Mouse (Mus musculus) lung, embryonic 14.5 days (tissue): ENCODE measurements at regions not wholly inside any gene's neighbourhood (a gene's known extent, or its start where the extent isn't known, plus 50 kb on each side); places are given as distances from the start of the nearest gene placed in this dataset.

ENCODE experiments used
- ATAC-seq: fragments of 200-750 bp; cut with Nextera tagmentation; 2 replicates; pipeline ENCODE4 v1.8.0; 2017; ENCODE audit warnings: mild to moderate bottlenecking, moderate TSS enrichment, moderate library complexity; ENCODE audit not compliant: insufficient read depth
- DNase-seq: peaks from one replicate; pipeline ENCODE4 v3.0.0-alpha.2; 2015
- H3K27ac ChIP-seq: fragments of 300-500 bp; sonication (generic); 2 replicates; pipeline ENCODE4 v1.5.1; 2014; ENCODE audit warnings: low read depth, mild to moderate bottlenecking, moderate library complexity
- H3K27me3 ChIP-seq: fragments of 300-500 bp; sonication (generic); 2 replicates; pipeline ENCODE4 v1.6.1; 2014; ENCODE audit warnings: low read length, control low read depth; ENCODE audit not compliant: insufficient read depth
- H3K36me3 ChIP-seq: fragments of 300-500 bp; sonication (generic); 2 replicates; pipeline ENCODE4 v1.6.1; 2014; ENCODE audit warnings: control low read depth; ENCODE audit not compliant: insufficient read depth
- H3K4me1 ChIP-seq: fragments of 300-500 bp; sonication (generic); 2 replicates; pipeline ENCODE4 v1.6.1; 2014; ENCODE audit warnings: antibody characterized with exemption, control low read depth; ENCODE audit not compliant: insufficient read depth
- H3K4me2 ChIP-seq: fragments of 300-500 bp; sonication (generic); 2 replicates; pipeline ENCODE4 v1.6.1; 2014; ENCODE audit warnings: mild to moderate bottlenecking
- H3K4me3 ChIP-seq: fragments of 300-500 bp; sonication (generic); 2 replicates; pipeline ENCODE4 v1.5.1; 2014; ENCODE audit warnings: low read depth, low read length
- H3K9ac ChIP-seq: fragments of 300-500 bp; sonication (generic); 2 replicates; pipeline ENCODE4 v1.6.1; 2014
- H3K9me3 ChIP-seq: fragments of 300-500 bp; sonication (generic); 2 replicates; pipeline ENCODE4 v1.6.1; 2016; ENCODE audit warnings: low read depth, low read length, control low read depth
- CTCF ChIP-seq: IDR thresholded peaks from 2 replicates; pipeline ENCODE4 v1.5.1; 2016; ENCODE audit warnings: antibody characterized with exemption, low read depth
- WGBS: fragments of 180-500 bp; shearing (Covaris S2); extraction: QIAGEN DNeasy Blood & Tissue Kit; methylation state at CpG from one replicate; pipeline ENCODE4 v1.1.7; 2014; 5-methylcytosine and 5-hydroxymethylcytosine counted together

GRCm38 (mm10) chr13:52021150-52021549 lies 174.7 kb downstream of the Gadd45g start:
- Histone ChIP-seq H3K9ac (no peak overlapping the region), H3K4me2 (no peak overlapping the region), H3K9me3 (no peaks in the 10 kb centered on the region), H3K36me3 (no peaks in the 10 kb centered on the region), H3K27me3 (no peaks in the 10 kb centered on the region), H3K4me1 (peaks cover 21% of the 10 kb centered on the region), H3K4me3 (no peak overlapping the region), H3K27ac (no peak overlapping the region)
- peak; percentile 63 for DNase-seq
- 22% methylated on average over 11 of the region's 11 CpGs for whole genome bisulfite sequencing
- peak; percentile 40; the same call in 1 of the 2 replicates for ATAC-seq
- no peak for TF ChIP-seq CTCF

- Histone ChIP-seq H3K27me3 (no peaks in the 10 kb centered on the region), H3K9ac (no peak overlapping the region), H3K9me3 (no peaks in the 10 kb centered on the region), H3K4me1 (peaks cover 21% of the 10 kb centered on the region), H3K27ac (no peak overlapping the region), H3K4me3 (no peak overlapping the region), H3K36me3 (no peaks in the 10 kb centered on the region), H3K4me2 (no peak overlapping the region)
- 47% methylated on average over 6 of the region's 6 CpGs for WGBS
- no peak for ATAC-seq
- no peak for DNase-seq
- no peak for TF ChIP-seq CTCF
These were observed 175.3 kb downstream of the Gadd45g start for GRCm38 (mm10) chr13:52021828-52022227.

GRCm38 (mm10) chr13:52022529-52022928 lies 176.1 kb downstream of the Gadd45g start:
- TF ChIP-seq CTCF: no peak
- no peaks in the 10 kb centered on the region for H3K9me3 ChIP-seq
- H3K27me3 ChIP-seq: no peaks in the 10 kb centered on the region
- no peak overlapping the region for H3K4me3 ChIP-seq
- DNase-seq (no peak), ATAC-seq (no peak)
- H3K4me2 ChIP-seq: no peak overlapping the region
- H3K27ac ChIP-seq: no peak overlapping the region
- H3K36me3 ChIP-seq: no peaks in the 10 kb centered on the region
- H3K4me1 ChIP-seq: peaks cover 21% of the 10 kb centered on the region
- 81% methylated on average over 4 of the region's 4 CpGs for WGBS
- H3K9ac ChIP-seq: no peak overlapping the region

- Histone ChIP-seq H3K4me1 (peaks cover 21% of the 10 kb centered on the region), H3K9ac (no peak overlapping the region), H3K4me3 (no peak overlapping the region), H3K4me2 (peak overlapping the region; percentile 36), H3K9me3 (no peaks in the 10 kb centered on the region), H3K27me3 (no peaks in the 10 kb centered on the region), H3K27ac (peak overlapping the region; percentile 33), H3K36me3 (no peaks in the 10 kb centered on the region)
- ATAC-seq (peak; percentile 47; the same call in 1 of the 2 replicates), DNase-seq (peak; percentile 83)
- 5% methylated on average over 2 of the region's 2 CpGs for WGBS
- TF ChIP-seq CTCF: no peak
These were observed 177.9 kb downstream of the Gadd45g start for GRCm38 (mm10) chr13:52024349-52024748.

GRCm38 (mm10) chr13:52024832-52025481 lies 178.5 kb downstream of the Gadd45g start:
- Histone ChIP-seq H3K9me3 (no peaks in the 10 kb centered on the region), H3K36me3 (no peaks in the 10 kb centered on the region), H3K4me2 (peak overlapping the region; percentile 36), H3K27ac (peak overlapping the region; percentile 33), H3K4me3 (no peak overlapping the region), H3K9ac (no peak overlapping the region), H3K4me1 (peaks cover 21% of the 10 kb centered on the region), H3K27me3 (no peaks in the 10 kb centered on the region)
- no peak for TF ChIP-seq CTCF
- peak; percentile 62 for ATAC-seq
- WGBS: 9% methylated on average over 18 of the region's 18 CpGs
- DNase-seq: peak; percentile 79

- H3K4me3 ChIP-seq: no peak overlapping the region
- TF ChIP-seq CTCF: no peak
- no peaks in the 10 kb centered on the region for H3K9me3 ChIP-seq
- ATAC-seq (no peak; the same call in 1 of the 2 replicates), DNase-seq (no peak)
- H3K9ac ChIP-seq: no peak overlapping the region
- H3K4me2 ChIP-seq: no peak overlapping the region
- H3K27me3 ChIP-seq: no peaks in the 10 kb centered on the region
- no peak overlapping the region for H3K27ac ChIP-seq
- 64% methylated on average over 5 of the region's 5 CpGs for WGBS
- no peaks in the 10 kb centered on the region for H3K36me3 ChIP-seq
- peaks cover 21% of the 10 kb centered on the region for H3K4me1 ChIP-seq
These were observed 179.0 kb downstream of the Gadd45g start for GRCm38 (mm10) chr13:52025482-52025848.

GRCm38 (mm10) chr13:52026291-52026690 lies 179.8 kb downstream of the Gadd45g start:
- H3K36me3 ChIP-seq: no peaks in the 10 kb centered on the region
- ATAC-seq (no peak), DNase-seq (no peak)
- no peaks in the 10 kb centered on the region for H3K9me3 ChIP-seq
- H3K27me3 ChIP-seq: no peaks in the 10 kb centered on the region
- no peak overlapping the region for H3K27ac ChIP-seq
- no peak overlapping the region for H3K9ac ChIP-seq
- no peak overlapping the region for H3K4me2 ChIP-seq
- WGBS: 81% methylated on average over 7 of the region's 7 CpGs
- no peak overlapping the region for H3K4me3 ChIP-seq
- no peak for TF ChIP-seq CTCF
- H3K4me1 ChIP-seq: peaks cover 16% of the 10 kb centered on the region
